Mouse (Mus musculus): ENCODE measurements around the gene Rbfox1.

GRCm38 (mm10) chr16:5953106-5953505 is 68.0 kb downstream of the Rbfox1 start:
- TF ChIP-seq EP300 (optimal IDR thresholded peaks at IDR 0.05) = no peak
- TF ChIP-seq CTCF (IDR thresholded peaks at IDR 0.05; ENCODE audit: low read depth) = no peak
